Mouse (Mus musculus): ENCODE results near the gene Fbxo22.
"Not testable (repeated sequence)": the region's sequence is repeated elsewhere in the genome, so short reads cannot be mapped to it uniquely, and the experiment has no call there.

The Fbxo22 gene

GRCm38 (mm10) chr9:55240852-55241251, 32.1 kb downstream of the Fbxo22 start:
- no peak for DNase-seq

GRCm38 (mm10) chr9:55241863-55242685, 33.3 kb downstream of the Fbxo22 start:
- no peak for DNase-seq

- no peak for DNase-seq
Measured at GRCm38 (mm10) chr9:55243280-55243679, 34.6 kb downstream of the Fbxo22 start.

DNA sequence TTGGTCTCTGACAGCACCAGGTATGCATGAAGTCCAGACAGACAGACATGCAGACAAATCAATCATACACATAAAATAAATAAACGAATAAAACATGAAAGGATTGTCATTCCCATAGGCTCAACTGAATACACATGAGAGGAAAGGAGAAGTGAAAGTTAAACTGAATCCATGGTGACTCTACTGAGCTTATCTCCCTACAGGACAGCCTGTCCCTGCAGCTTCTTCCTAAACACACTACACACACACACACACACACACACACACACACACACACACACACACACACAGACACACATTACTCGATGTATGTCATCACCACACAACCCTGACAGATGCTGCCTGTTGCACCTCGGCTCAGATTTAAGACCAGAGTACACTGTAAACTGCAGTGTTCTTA, 35.4 kb downstream of the Fbxo22 start:
- no peak for DNase-seq

DNA sequence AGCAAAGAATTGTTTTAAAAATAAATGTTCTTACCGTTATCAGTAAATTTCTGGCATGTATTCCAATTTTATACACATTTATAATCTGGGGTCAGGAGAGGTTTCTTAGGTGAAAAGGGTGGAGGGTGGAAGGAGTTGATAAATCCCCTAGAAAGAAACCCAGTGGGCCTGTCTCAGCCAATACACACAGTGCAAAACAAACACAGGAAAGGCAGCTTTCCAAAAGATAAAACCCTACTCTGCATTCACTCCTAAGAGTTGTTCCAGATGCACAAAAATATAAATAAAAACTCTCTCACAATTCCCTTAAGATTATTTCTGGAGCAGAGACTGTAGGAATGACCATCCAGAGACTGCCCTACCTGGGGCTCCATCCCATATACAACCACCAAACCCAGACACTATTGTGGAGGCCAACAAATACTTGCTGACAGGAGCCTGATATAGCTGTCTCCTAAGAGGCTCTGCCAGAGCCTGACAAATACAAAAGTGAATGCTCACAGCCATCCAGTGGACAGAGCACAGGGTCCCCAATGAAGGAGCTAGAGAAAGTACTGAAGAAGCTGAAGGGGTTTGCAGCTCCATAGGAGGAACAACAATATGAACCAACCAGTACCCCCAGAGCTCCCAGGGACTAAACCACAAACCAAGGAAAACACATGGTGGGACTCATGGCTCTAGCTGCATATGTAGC, 36.5 kb downstream of the Fbxo22 start:
- not testable (repeated sequence) for DNase-seq

GRCm38 (mm10) chr9:55246440-55246839, 37.7 kb downstream of the Fbxo22 start:
- DNase-seq, result no peak

DNA sequence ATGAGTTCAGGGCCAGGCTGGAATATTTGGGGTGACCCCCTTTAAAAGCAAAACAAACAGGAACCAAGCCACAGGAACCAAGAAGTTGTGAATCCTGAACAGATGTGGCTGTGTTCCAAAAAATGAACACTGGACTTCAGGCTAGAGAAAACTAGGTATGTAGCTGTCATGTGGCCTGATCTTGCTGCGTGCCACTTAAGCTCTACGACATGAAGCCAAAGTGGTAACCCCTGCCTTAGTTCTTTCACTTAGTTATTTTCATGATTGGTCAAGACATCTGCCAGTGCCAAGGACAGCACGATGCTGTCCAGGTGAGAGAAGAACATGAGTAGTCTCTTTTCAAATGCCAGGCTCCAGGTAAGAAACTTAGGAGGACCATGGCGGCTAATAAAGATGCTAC, 38.2 kb downstream of the Fbxo22 start:
- DNase-seq, result no peak

GRCm38 (mm10) chr9:55248465-55248864, 39.7 kb downstream of the Fbxo22 start:
- no peak for DNase-seq

DNA sequence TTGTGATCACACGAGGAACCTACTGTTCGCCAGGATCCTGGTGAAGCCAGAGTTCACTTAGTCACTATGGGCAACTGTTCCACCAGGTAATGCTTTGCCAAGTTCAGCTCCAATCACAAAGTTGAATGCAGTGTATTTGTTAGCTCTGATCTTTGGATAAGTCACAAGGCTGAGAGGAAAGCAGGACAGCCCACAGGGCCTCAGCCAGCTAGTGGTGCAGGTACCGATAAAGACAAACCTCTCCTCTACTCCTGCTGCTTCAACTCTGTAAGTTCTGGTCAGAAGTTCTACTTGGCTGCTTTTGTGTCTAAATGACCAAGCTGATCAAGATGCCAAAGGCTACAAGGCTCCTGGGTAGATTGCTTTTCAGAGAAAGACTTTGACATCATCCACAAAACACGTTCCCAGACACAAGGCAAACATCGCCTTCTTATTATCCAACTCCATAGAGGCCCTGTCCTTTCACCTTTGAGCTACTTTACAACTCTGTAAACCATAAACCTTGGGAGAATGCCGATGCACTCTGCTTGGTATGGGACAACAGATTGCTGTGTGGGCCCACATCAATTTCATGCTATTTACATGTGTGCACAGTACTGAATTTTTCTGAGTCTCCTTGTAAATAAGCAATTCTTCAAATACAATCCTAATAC, 42.0 kb downstream of the Fbxo22 start:
- DNase-seq, result no peak

- not testable (repeated sequence) for DNase-seq
Measured at GRCm38 (mm10) chr9:55252097-55252496, 43.4 kb downstream of the Fbxo22 start.

DNA sequence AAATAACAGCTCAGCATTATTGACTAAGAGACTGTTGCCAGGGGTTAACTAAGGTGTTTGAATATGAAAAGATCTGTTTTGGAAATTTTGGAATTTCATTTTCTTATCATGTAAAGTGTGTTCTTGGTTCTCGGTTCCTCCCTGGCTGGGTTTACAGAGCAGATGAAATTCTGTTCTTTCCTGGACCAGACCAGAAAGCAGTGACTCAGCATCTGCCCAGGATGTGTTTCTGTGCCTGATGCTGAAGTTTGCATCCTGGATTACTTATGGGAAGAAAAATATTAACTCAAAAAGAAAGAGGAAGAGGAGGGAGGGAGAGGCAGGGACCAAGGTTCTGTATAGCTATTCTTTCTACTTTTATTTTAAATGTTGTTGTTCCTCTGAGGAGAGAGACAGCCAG, 45.1 kb downstream of the Fbxo22 start:
- DNase-seq, result no peak

DNA sequence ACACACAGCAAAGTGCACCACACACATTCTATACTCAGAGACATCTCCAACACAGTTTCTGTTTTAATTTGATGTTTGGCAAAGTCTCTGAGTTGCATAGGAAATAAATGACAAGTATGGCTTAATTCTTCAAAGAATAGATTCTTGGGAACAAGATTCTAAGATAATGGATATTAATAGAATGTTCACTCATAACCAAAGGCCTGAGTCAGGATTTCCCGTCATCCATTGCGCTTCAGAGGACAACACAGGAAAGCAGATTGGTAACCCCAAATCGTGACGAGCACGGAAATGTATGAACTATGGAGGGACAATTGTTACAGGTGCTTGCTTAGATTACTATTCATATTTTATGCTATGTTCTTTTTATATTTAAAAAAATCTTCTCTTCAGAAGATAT, 46.3 kb downstream of the Fbxo22 start:
- no peak for DNase-seq

GRCm38 (mm10) chr9:55255604-55256003, 46.9 kb downstream of the Fbxo22 start:
- no peak for DNase-seq

- no peak for DNase-seq
Measured at GRCm38 (mm10) chr9:55257105-55257504, 48.4 kb downstream of the Fbxo22 start.

GRCm38 (mm10) chr9:55259741-55260140, 51.0 kb downstream of the Fbxo22 start:
- DNase-seq, result no peak

DNA sequence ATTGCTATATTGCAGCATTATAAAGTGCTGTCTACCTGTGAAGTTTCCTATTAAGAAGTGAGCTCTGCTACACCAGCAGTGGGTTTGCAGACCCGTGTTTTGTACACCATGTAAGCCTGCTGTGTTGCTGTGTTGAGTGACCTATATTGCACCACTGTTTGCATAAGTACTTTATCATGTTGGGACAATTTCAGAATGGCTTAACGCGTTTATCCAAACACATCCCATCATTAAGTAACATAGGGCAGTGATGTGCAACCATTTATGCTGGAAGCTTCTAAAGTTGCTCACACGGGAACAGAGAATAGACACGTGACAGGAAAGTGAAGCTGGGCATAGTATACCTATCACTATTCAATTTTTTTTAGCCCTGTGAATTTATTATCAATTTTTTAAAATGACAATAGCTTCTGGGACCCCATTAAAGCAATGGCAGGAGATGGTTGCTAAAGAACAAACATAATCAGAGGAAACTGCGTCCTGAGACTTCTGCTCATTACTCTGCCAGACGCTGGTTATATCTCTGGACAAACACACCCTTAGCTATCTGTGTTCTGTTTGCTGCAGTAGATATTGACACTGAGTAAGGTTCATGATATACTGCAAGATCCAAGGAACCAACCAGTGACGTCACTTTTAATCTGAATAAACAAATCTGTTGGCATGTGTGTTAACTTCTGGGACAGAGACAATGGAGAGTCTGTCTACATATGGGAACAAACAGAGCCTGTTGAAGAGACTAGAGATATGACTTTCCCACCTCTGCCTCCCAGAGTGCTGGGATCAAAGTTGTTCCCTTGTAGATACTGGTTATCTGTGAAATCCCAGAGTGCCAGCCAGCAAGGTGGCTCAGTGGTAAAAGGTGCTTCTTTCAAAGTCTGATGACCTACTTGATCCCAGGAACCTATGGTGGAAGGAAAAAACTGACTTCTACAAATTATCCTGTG, 55.9 kb downstream of the Fbxo22 start:
- DNase-seq, result no peak

DNA sequence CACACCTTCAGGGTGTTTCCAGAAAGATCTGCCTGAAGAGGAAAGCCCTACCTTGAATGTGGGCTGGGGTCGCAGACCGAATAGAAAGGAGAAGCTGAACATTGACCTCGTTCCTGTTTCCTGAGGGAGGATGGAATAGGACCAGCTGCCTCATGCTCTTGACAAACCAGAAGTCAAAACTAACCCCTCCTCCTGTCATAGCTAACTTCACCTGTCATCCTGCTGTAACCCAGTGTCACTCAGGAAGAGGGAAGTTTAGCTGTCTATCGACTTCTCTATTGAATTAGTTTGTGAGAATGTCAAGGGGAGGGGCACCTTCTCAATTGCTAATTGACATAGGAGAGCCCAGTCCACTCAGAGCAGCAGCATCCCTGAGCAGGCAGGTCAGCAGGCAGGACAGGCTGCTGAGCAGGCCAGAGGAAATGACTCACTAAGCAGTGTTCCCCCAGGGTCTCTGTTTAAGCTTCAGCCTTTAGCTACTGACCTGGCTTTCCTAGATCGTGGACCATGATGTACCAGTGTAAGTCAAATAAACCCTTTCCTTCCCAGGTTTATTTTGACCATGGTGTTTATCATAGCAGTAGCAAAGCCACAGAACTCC, 63.3 kb downstream of the Fbxo22 start:
- no peak for DNase-seq

GRCm38 (mm10) chr9:55273906-55274305, 65.2 kb downstream of the Fbxo22 start:
- DNase-seq, result peak; percentile 74
